Mouse (Mus musculus) limb, embryonic 15.5 days (tissue): ENCODE results near the gene Tcf7l1. TPM values are rescaled to one million over a fixed set of nuclear protein-coding genes. Genes with fewer than 3 reads are reported as not detected.
A peak's percentile ranks its signal among the peaks of the same experiment; 100 is the strongest.

Source experiments
- ATAC-seq: fragments of 200-750 bp; cut with Nextera tagmentation; 2 replicates; pipeline ENCODE4 v1.8.0; 2017; ENCODE audit warnings: low read depth, moderate TSS enrichment; ENCODE audit not compliant: insufficient number of reproducible peaks, low FRiP score, low TSS enrichment
- H3K27ac ChIP-seq: fragments of 300-500 bp; sonication (generic); 2 replicates; pipeline ENCODE4 v1.5.1; 2015; ENCODE audit warnings: moderate library complexity, mild to moderate bottlenecking, inconsistent platforms
- H3K27me3 ChIP-seq: fragments of 300-500 bp; sonication (generic); 2 replicates; pipeline ENCODE4 v1.6.1; 2015; ENCODE audit warnings: inconsistent platforms
- H3K36me3 ChIP-seq: fragments of 300-500 bp; sonication (generic); 2 replicates; pipeline ENCODE4 v1.6.1; 2015; ENCODE audit warnings: inconsistent platforms
- H3K4me1 ChIP-seq: fragments of 300-500 bp; sonication (generic); 2 replicates; pipeline ENCODE4 v1.6.1; 2015; ENCODE audit warnings: inconsistent platforms
- H3K4me2 ChIP-seq: fragments of 300-500 bp; sonication (generic); 2 replicates; pipeline ENCODE4 v1.6.1; 2015; ENCODE audit warnings: mild to moderate bottlenecking, inconsistent platforms
- H3K4me3 ChIP-seq: fragments of 300-500 bp; sonication (generic); 2 replicates; pipeline ENCODE4 v1.5.1; 2015; ENCODE audit warnings: mild to moderate bottlenecking, inconsistent platforms
- H3K9ac ChIP-seq: fragments of 300-500 bp; sonication (generic); 2 replicates; pipeline ENCODE4 v1.6.1; 2015; ENCODE audit warnings: inconsistent platforms
- H3K9me3 ChIP-seq: fragments of 300-500 bp; sonication (generic); 2 replicates; pipeline ENCODE4 v1.6.1; 2016; ENCODE audit warnings: inconsistent platforms
- WGBS: fragments of 180-500 bp; shearing (Covaris S2); methylation state at CpG from one replicate; pipeline ENCODE4 v1.1.7; 2015; 5-methylcytosine and 5-hydroxymethylcytosine counted together
- polyA plus RNA-seq: library from polyadenylated mRNA; unstranded; fragments of >200 nt; fragmentation: Nextera tagmentation; extraction: Ambion mirVana; gene quantifications from 2 replicates; pipeline ENCODE4 v1.2.1, GENCODE M21; 2015

The Tcf7l1 gene
- polyA plus RNA-seq, 1 experiment from 2014 or later: 39.0 TPM

DNA sequence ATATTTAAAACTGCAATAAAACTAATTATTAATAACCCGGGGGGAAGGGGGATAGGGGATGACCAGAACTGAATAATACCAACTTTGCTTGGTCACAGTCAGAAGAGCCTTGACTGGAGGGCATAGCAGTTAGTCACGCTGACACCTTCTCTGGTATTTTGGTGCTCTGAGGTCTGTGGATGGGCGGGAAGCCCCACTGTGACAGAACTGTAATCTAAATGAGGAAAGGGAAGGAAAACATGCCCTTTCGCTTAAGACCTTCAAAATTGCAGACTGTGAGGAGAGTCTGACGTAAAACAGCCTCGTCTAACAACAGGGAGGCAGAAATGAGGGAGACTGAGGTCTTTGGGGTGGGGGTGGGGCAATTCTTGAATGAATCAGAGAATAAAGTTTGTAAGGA lies 96.6 kb downstream of the Tcf7l1 start:
- peak overlapping the region; percentile 11; the same call in 1 of the 2 replicates for H3K27ac ChIP-seq
- 60% methylated on average over 6 of the region's 6 CpGs for WGBS
- no peak overlapping the region for H3K9ac ChIP-seq
- no peaks in the 10 kb centered on the region for H3K36me3 ChIP-seq
- peaks cover 84% of the 10 kb centered on the region for H3K4me1 ChIP-seq
- H3K27me3 ChIP-seq: no peaks in the 10 kb centered on the region
- no peaks in the 10 kb centered on the region for H3K9me3 ChIP-seq
- H3K4me2 ChIP-seq: no peak overlapping the region
- H3K4me3 ChIP-seq: no peak overlapping the region
- ATAC-seq: no peak

DNA sequence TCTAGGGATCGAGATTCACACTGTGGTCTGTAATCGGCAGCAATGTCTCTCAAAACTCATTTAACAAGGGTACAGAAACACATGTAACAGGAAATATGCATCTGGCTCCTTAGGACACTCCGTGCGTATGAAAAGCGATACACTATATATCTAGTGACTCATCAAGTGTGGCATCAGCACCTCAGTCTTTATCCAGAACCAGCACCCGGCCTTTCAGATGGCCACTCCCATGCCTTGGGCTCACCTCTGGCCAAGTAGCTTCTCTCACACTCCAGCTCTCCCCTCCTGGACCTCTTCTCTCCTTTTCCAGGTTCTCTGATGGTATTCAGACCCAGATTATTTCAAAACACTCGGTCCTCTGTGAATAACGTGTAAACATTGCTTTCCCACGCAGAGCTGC lies 97.5 kb downstream of the Tcf7l1 start:
- no peak overlapping the region for H3K9ac ChIP-seq
- peaks cover 74% of the 10 kb centered on the region for H3K4me1 ChIP-seq
- no peaks in the 10 kb centered on the region for H3K27me3 ChIP-seq
- 72% methylated on average over 9 of the region's 9 CpGs for WGBS
- H3K27ac ChIP-seq: no peak overlapping the region
- H3K4me3 ChIP-seq: no peak overlapping the region
- no peaks in the 10 kb centered on the region for H3K36me3 ChIP-seq
- H3K4me2 ChIP-seq: no peak overlapping the region
- H3K9me3 ChIP-seq: no peaks in the 10 kb centered on the region
- no peak for ATAC-seq

DNA sequence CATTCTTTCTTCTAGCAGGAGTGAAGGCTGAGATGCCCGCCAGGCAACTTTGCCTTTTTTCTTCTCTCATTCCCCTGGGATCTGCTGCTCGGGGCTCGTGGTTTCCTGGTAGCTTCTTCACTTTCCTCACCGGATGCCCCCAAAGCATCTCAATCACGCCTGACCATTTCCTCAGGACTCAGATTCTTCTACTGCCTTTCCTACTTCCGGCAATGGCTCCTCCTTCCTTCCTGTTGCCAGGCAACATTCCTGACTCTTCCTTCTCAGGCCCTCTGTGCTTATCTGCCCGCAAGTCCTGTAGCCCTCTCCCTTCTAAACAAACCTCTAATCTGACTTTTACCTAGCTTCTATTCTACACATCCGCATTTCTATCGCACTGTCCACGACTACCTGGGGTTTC lies 98.5 kb downstream of the Tcf7l1 start:
- Histone ChIP-seq H3K27me3 (no peaks in the 10 kb centered on the region), H3K27ac (peak overlapping the region; percentile 77), H3K36me3 (no peaks in the 10 kb centered on the region), H3K9me3 (no peaks in the 10 kb centered on the region), H3K9ac (no peak overlapping the region), H3K4me2 (no peak overlapping the region), H3K4me3 (no peak overlapping the region), H3K4me1 (peaks cover 70% of the 10 kb centered on the region)
- no peak for ATAC-seq
- WGBS: 59% methylated on average over 10 of the region's 10 CpGs

DNA sequence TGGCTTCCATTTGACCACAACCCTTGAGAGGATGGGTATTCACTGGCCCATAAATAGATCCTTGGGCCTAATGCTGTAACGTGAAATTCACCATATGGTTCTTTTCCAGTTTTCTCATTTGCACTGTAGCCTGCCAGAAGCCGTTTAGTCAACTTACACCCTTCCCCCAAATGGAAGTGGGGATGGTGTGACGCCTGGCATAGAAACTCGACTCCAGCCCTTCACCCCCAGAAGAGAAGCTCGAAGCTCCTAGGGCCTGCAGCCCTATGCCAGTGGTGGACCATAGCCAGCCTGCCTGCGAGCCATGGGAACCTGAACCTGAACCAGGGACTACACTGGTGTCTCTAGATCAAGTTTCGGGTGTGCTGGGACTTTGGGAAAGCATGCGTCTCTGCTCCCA lies 99.1 kb downstream of the Tcf7l1 start:
- Histone ChIP-seq H3K36me3 (no peaks in the 10 kb centered on the region), H3K27ac (peak overlapping the region; percentile 77), H3K9ac (no peak overlapping the region), H3K9me3 (no peaks in the 10 kb centered on the region), H3K4me2 (no peak overlapping the region), H3K27me3 (no peaks in the 10 kb centered on the region), H3K4me1 (peaks cover 71% of the 10 kb centered on the region), H3K4me3 (no peak overlapping the region)
- ATAC-seq: 0 out of 2 replicates have a peak, but pooled peaks have one; percentile 11
- 32% methylated on average over 8 of the region's 8 CpGs for WGBS

DNA sequence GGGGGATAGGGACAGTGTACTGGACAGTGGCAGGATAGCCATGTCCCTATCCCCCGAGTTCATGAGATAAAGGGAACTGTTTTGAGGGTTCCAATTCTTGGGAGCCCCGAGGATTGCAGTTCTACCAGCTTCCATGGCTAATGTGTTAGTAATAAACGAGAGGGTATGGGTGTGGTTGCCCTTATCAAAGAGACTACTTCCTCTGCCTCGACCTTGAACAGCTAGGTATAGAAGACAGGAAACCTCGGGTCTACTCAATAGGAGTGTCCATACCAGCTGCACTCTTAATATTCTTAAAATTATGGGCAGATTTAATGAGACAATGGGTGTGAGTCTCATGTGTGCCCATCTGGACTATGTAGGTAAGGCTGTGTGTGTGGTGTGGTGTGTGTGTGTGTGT lies 100.0 kb downstream of the Tcf7l1 start:
- WGBS: 70% methylated on average over 5 of the region's 5 CpGs
- H3K9ac ChIP-seq: no peak overlapping the region
- H3K27me3 ChIP-seq: no peaks in the 10 kb centered on the region
- no peak overlapping the region for H3K27ac ChIP-seq
- no peaks in the 10 kb centered on the region for H3K9me3 ChIP-seq
- no peak overlapping the region for H3K4me3 ChIP-seq
- H3K36me3 ChIP-seq: no peaks in the 10 kb centered on the region
- no peak overlapping the region for H3K4me2 ChIP-seq
- H3K4me1 ChIP-seq: peaks cover 71% of the 10 kb centered on the region
- ATAC-seq: no peak

DNA sequence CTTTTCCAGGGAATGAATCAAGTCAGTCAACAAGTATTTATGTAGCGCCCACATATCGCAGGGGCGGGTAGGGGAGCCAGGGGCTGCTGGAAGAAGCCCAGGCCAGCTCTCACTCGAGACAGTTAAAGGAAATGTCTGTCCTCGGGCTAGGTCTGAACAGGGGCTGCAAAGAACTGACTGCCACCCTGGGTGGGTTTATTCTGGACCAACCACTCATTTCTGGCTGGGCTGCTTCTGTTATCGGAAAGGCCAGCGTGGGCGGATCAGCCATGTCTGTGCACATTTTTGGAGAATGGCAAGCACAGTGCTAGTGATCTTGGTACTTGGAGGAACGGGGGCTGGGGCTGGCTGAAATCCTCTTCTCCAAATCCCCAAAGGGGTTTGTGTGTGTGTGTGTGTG lies 103.9 kb downstream of the Tcf7l1 start:
- Histone ChIP-seq H3K4me1 (peaks cover 62% of the 10 kb centered on the region), H3K27ac (peak overlapping the region; percentile 59), H3K36me3 (no peaks in the 10 kb centered on the region), H3K9me3 (no peaks in the 10 kb centered on the region), H3K4me2 (no peak overlapping the region), H3K9ac (no peak overlapping the region), H3K27me3 (no peaks in the 10 kb centered on the region), H3K4me3 (no peak overlapping the region)
- WGBS: 48% methylated on average over 9 of the region's 9 CpGs
- no peak for ATAC-seq

DNA sequence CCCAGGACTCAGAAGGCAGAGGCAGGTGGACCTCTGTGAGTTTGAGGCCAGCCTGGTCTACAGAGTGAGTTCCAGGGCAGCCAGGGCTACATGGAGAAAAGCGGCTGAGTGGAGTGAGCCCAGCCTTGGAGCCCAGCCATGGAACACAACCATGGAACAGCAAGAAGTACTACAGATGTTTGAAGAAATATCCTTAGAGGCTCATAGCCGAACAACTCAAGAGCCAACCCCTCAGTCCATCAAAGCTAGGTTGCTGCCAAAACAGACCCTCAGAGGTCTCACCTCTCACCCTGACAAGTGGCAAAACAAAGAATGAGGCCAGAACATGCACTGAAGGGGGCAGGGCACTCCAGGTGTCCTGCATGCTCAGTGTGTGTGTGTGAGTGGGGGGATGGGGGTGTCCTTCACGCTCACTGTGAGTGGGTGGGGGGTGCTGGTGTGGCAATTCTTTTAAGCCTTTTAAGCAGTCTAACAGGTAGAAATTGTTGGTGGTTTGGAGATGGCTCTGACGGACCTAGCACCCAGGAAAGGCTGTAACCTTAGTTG lies 104.7 kb downstream of the Tcf7l1 start:
- no peaks in the 10 kb centered on the region for H3K9me3 ChIP-seq
- H3K27ac ChIP-seq: no peak overlapping the region
- H3K27me3 ChIP-seq: no peaks in the 10 kb centered on the region
- H3K36me3 ChIP-seq: no peaks in the 10 kb centered on the region
- H3K4me2 ChIP-seq: no peak overlapping the region
- 64% methylated on average over 4 of the region's 4 CpGs for WGBS
- H3K4me3 ChIP-seq: no peak overlapping the region
- H3K4me1 ChIP-seq: peaks cover 61% of the 10 kb centered on the region
- H3K9ac ChIP-seq: no peak overlapping the region
- no peak for ATAC-seq

DNA sequence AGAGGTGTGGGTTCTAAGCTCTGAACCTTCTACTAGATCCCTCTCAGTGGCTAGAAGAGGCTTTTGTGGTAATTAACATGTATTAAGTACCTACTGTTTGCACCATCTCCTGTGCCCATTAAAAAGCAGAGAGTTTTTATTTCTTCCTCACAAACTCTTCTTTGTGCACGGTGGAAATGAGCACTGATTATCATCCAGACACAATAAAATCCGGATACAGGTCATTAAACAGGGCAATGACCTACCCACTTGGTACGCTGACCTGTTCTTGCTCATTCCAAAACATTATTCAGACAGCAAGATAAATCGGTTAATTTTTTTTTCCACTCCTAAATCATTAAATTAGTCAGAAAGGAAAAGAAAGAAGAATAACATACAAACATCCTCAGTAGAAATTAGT lies 106.8 kb downstream of the Tcf7l1 start:
- Histone ChIP-seq H3K27ac (no peak overlapping the region), H3K4me2 (no peak overlapping the region), H3K36me3 (no peaks in the 10 kb centered on the region), H3K27me3 (no peaks in the 10 kb centered on the region), H3K9ac (no peak overlapping the region), H3K4me1 (peaks cover 73% of the 10 kb centered on the region), H3K9me3 (no peaks in the 10 kb centered on the region), H3K4me3 (no peak overlapping the region)
- no peak for ATAC-seq
- WGBS: 42% methylated on average over 4 of the region's 4 CpGs

DNA sequence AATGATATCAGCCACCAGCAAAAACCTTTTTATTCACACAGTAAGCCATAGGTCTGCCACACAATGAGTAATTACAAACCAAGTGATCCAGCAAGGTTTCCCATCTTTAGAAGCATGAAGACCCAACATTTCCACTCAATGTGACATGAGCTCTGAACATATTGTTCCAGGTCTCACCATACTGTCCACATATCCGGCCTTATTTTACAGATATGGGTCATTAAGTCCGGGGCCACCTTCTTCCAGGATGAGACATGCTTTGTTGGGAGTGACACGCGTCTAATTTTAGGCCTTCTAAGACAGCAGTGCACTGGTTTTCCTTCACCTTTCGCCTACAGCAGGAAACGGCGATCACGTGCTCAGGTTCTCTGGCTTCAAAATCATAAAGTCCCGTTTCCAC lies 108.1 kb downstream of the Tcf7l1 start:
- 59% methylated on average over 9 of the region's 9 CpGs for WGBS
- no peaks in the 10 kb centered on the region for H3K27me3 ChIP-seq
- ATAC-seq: no peak
- H3K36me3 ChIP-seq: no peaks in the 10 kb centered on the region
- peaks cover 86% of the 10 kb centered on the region for H3K4me1 ChIP-seq
- H3K27ac ChIP-seq: no peak overlapping the region
- H3K9me3 ChIP-seq: no peaks in the 10 kb centered on the region
- H3K9ac ChIP-seq: no peak overlapping the region
- H3K4me3 ChIP-seq: no peak overlapping the region
- H3K4me2 ChIP-seq: no peak overlapping the region

DNA sequence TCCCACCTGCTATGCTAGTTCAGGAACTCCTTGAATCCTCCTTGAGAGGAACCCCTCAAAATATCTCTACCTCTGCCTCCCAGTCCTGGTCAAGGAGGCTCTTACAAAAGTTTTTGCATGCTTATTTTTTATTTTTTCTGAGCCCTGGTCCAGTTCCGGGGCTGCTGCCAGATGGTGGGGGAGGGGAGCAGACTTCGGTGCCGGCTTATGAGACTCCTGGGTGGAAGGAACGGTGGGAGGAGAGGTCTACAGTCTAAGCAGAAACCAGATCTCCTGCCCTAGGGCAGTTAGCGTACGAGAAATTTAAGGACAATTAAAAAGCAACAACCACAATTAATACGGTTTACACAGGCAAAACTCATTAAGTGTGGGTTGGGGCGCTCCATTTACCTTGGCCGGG lies 110.4 kb downstream of the Tcf7l1 start:
- no peak for ATAC-seq
- H3K9ac ChIP-seq: no peak overlapping the region
- 15% methylated on average over 9 of the region's 9 CpGs for WGBS
- peaks cover 83% of the 10 kb centered on the region for H3K4me1 ChIP-seq
- no peaks in the 10 kb centered on the region for H3K27me3 ChIP-seq
- no peaks in the 10 kb centered on the region for H3K36me3 ChIP-seq
- H3K27ac ChIP-seq: peak overlapping the region; percentile 89
- H3K4me3 ChIP-seq: no peak overlapping the region
- H3K4me2 ChIP-seq: no peak overlapping the region
- H3K9me3 ChIP-seq: no peaks in the 10 kb centered on the region

DNA sequence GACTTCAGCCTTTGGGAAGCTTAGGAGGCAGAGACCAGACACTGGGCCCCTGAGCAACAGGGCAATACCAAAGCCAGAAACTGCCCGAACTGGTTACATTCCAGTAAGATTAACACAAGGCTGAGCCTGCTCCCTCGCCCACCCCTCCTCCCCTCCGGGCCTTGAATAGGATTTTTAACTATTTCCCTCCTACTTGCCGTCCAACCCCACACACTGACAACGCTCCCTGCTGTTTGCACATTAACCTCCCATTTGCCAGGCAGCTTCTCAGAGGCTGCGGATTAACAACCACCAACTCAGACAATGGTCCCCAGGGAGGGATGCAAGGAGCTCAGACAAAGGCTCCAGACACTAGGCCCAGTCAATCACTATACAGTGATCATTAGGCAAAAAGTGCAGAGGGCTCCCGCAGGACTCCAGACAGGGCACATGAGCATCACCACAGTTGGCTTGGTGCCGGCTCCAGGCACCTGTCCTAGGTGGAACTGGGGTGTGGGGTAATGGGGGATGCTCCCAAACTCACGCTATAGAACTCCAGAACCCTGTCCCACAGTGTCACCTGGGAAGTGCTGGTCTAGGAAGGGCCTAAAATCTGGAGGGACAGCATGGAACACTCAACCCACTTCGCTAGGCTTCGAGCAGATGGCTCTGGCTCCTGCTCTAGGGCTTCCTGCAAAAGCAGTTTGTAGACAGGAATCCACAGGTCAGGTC lies 111.4 kb downstream of the Tcf7l1 start:
- WGBS: 10% methylated on average over 11 of the region's 11 CpGs
- Histone ChIP-seq H3K4me1 (peaks cover 85% of the 10 kb centered on the region), H3K9ac (no peak overlapping the region), H3K4me3 (peak overlapping the region; percentile 24), H3K27ac (peak overlapping the region; percentile 89), H3K27me3 (no peaks in the 10 kb centered on the region), H3K36me3 (no peaks in the 10 kb centered on the region), H3K9me3 (no peaks in the 10 kb centered on the region), H3K4me2 (peak overlapping the region; percentile 45)
- ATAC-seq: peak; percentile 62

DNA sequence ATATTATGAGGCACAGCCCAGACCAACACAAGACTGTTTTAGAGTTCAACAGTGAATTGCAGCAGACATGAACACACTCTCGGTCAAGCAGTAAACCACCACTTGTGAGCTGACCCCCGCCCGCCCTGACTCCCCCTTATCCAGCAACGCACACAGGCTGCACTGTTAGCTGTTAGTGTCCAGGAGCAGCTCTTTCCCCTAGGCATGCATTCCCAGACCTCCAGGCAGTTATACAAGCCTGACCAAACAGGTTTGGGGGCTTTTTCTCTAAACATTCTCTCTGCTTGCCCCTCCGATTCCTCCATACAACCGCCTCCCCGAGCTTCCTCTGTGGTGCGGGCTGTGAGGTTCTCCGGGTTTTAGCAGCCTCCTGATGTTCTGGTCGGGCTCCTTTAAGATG lies 112.0 kb downstream of the Tcf7l1 start:
- Histone ChIP-seq H3K36me3 (no peaks in the 10 kb centered on the region), H3K4me2 (peak overlapping the region; percentile 45), H3K27me3 (no peaks in the 10 kb centered on the region), H3K4me3 (peak overlapping the region; percentile 24), H3K27ac (peak overlapping the region; percentile 89), H3K9me3 (no peaks in the 10 kb centered on the region), H3K9ac (no peak overlapping the region), H3K4me1 (peaks cover 81% of the 10 kb centered on the region)
- WGBS: 12% methylated on average over 10 of the region's 10 CpGs
- ATAC-seq: peak; percentile 11; the same call in 1 of the 2 replicates
